Mouse (Mus musculus) kidney, embryonic 14.5 days (tissue): Measurements from ENCODE around the gene Rnf149. TPM values are rescaled to one million over a fixed set of nuclear protein-coding genes. Genes with fewer than 3 reads are reported as not detected.

ENCODE experiments used
- ATAC-seq: fragments of 200-750 bp; cut with Nextera tagmentation; 2 replicates; pipeline ENCODE4 v1.8.0; 2017; ENCODE audit warnings: moderate number of reproducible peaks, mild to moderate bottlenecking, moderate TSS enrichment, moderate library complexity; ENCODE audit not compliant: low FRiP score, low TSS enrichment
- H3K27ac ChIP-seq: fragments of 300-500 bp; sonication (generic); 2 replicates; pipeline ENCODE4 v1.5.1; 2014; ENCODE audit warnings: low read depth, mild to moderate bottlenecking, low read length, moderate library complexity, mixed read lengths
- H3K27me3 ChIP-seq: fragments of 300-500 bp; sonication (generic); 2 replicates; pipeline ENCODE4 v1.6.1; 2014; ENCODE audit warnings: mild to moderate bottlenecking, low read length; ENCODE audit not compliant: control insufficient read depth, insufficient read depth
- H3K36me3 ChIP-seq: fragments of 300-500 bp; sonication (generic); 2 replicates; pipeline ENCODE4 v1.6.1; 2014; ENCODE audit warnings: low read length, mixed read lengths; ENCODE audit not compliant: control insufficient read depth, insufficient read depth
- H3K4me1 ChIP-seq: fragments of 300-500 bp; sonication (generic); 2 replicates; pipeline ENCODE4 v1.6.1; 2014; ENCODE audit warnings: low read length, mixed read lengths; ENCODE audit not compliant: control insufficient read depth, insufficient read depth
- H3K4me2 ChIP-seq: fragments of 300-500 bp; sonication (generic); replicated peaks from 2 replicates; pipeline ENCODE4 v1.6.1; 2014; ENCODE audit warnings: low read depth, mild to moderate bottlenecking, low read length
- H3K4me3 ChIP-seq: fragments of 300-500 bp; sonication (generic); 2 replicates; pipeline ENCODE4 v1.5.1; 2014; ENCODE audit warnings: mild to moderate bottlenecking, low read length
- H3K9ac ChIP-seq: fragments of 300-500 bp; sonication (generic); 2 replicates; pipeline ENCODE4 v1.6.1; 2014; ENCODE audit warnings: low read depth, mild to moderate bottlenecking, low read length, moderate library complexity
- H3K9me3 ChIP-seq: fragments of 300-500 bp; sonication (generic); 2 replicates; pipeline ENCODE4 v1.6.1; 2016; ENCODE audit warnings: low read length; ENCODE audit not compliant: control insufficient read depth
- WGBS: fragments of 180-500 bp; shearing (Covaris S2); extraction: QIAGEN DNeasy Blood & Tissue Kit; methylation state at CpG from one replicate; pipeline ENCODE4 v1.1.7; 2014; 5-methylcytosine and 5-hydroxymethylcytosine counted together
- polyA plus RNA-seq: library from polyadenylated mRNA; unstranded; fragments of >200 nt; fragmentation: Nextera tagmentation; extraction: Ambion mirVana; gene quantifications from 2 replicates; pipeline ENCODE4 v1.2.1, GENCODE M21; 2014

The Rnf149 gene
- polyA plus RNA-seq, 1 experiment from 2014 or later, result 45.2 TPM

GRCm38 (mm10) chr1:39528319-39528718 lies 48.9 kb downstream of the Rnf149 start:
- no peak for ATAC-seq
- H3K4me1 ChIP-seq, result no peaks in the 10 kb centered on the region
- no peak overlapping the region for H3K4me2 ChIP-seq
- H3K27ac ChIP-seq, result no peak overlapping the region
- WGBS, result 61% methylated on average over 6 of the region's 6 CpGs
- H3K36me3 ChIP-seq, result no peaks in the 10 kb centered on the region
- no peaks in the 10 kb centered on the region for H3K27me3 ChIP-seq
- H3K9me3 ChIP-seq, result no peaks in the 10 kb centered on the region
- H3K9ac ChIP-seq, result no peak overlapping the region
- H3K4me3 ChIP-seq, result no peak overlapping the region

- no peak overlapping the region for H3K4me3 ChIP-seq
- 0 out of 2 replicates have a peak, but pooled peaks have one; percentile 39 for ATAC-seq
- H3K4me1 ChIP-seq, result no peaks in the 10 kb centered on the region
- no peak overlapping the region for H3K27ac ChIP-seq
- H3K9me3 ChIP-seq, result no peaks in the 10 kb centered on the region
- H3K4me2 ChIP-seq, result no peak overlapping the region
- WGBS, result 14% methylated on average over 7 of the region's 7 CpGs
- H3K36me3 ChIP-seq, result no peaks in the 10 kb centered on the region
- H3K27me3 ChIP-seq, result no peaks in the 10 kb centered on the region
- no peak overlapping the region for H3K9ac ChIP-seq
These were observed 49.8 kb downstream of the Rnf149 start for GRCm38 (mm10) chr1:39527432-39527831.

- no peaks in the 10 kb centered on the region for H3K4me1 ChIP-seq
- no peak overlapping the region for H3K4me2 ChIP-seq
- no peak overlapping the region for H3K4me3 ChIP-seq
- no peak for ATAC-seq
- H3K27me3 ChIP-seq, result no peaks in the 10 kb centered on the region
- H3K9ac ChIP-seq, result no peak overlapping the region
- H3K9me3 ChIP-seq, result no peaks in the 10 kb centered on the region
- 75% methylated on average over 9 of the region's 9 CpGs for WGBS
- H3K36me3 ChIP-seq, result no peaks in the 10 kb centered on the region
- H3K27ac ChIP-seq, result no peak overlapping the region
These were observed 50.6 kb downstream of the Rnf149 start for GRCm38 (mm10) chr1:39526371-39527167.

- ATAC-seq, result no peak
- Histone ChIP-seq H3K27ac (no peak overlapping the region), H3K4me2 (no peak overlapping the region), H3K9ac (no peak overlapping the region), H3K9me3 (no peaks in the 10 kb centered on the region), H3K4me3 (no peak overlapping the region), H3K36me3 (no peaks in the 10 kb centered on the region), H3K27me3 (no peaks in the 10 kb centered on the region), H3K4me1 (no peaks in the 10 kb centered on the region)
- WGBS, result 71% methylated on average over 7 of the region's 7 CpGs
These were observed 51.4 kb downstream of the Rnf149 start for GRCm38 (mm10) chr1:39525763-39526162.

- H3K4me1 ChIP-seq, result no peaks in the 10 kb centered on the region
- no peaks in the 10 kb centered on the region for H3K27me3 ChIP-seq
- no peak overlapping the region for H3K9ac ChIP-seq
- ATAC-seq, result no peak
- H3K4me3 ChIP-seq, result no peak overlapping the region
- H3K27ac ChIP-seq, result no peak overlapping the region
- 29% methylated on average over 5 of the region's 5 CpGs for WGBS
- H3K9me3 ChIP-seq, result no peaks in the 10 kb centered on the region
- no peak overlapping the region for H3K4me2 ChIP-seq
- no peaks in the 10 kb centered on the region for H3K36me3 ChIP-seq
These were observed 54.7 kb downstream of the Rnf149 start for GRCm38 (mm10) chr1:39522519-39522918.

GRCm38 (mm10) chr1:39521326-39521725 lies 55.9 kb downstream of the Rnf149 start:
- ATAC-seq, result no peak
- H3K9ac ChIP-seq, result no peak overlapping the region
- no peaks in the 10 kb centered on the region for H3K36me3 ChIP-seq
- H3K4me1 ChIP-seq, result no peaks in the 10 kb centered on the region
- H3K27ac ChIP-seq, result no peak overlapping the region
- no peaks in the 10 kb centered on the region for H3K27me3 ChIP-seq
- no peaks in the 10 kb centered on the region for H3K9me3 ChIP-seq
- H3K4me2 ChIP-seq, result no peak overlapping the region
- WGBS, result 88% methylated on average over 7 of the region's 7 CpGs
- H3K4me3 ChIP-seq, result no peak overlapping the region

- Histone ChIP-seq H3K4me3 (no peak overlapping the region), H3K4me1 (no peaks in the 10 kb centered on the region), H3K27ac (no peak overlapping the region), H3K9me3 (no peaks in the 10 kb centered on the region), H3K9ac (no peak overlapping the region), H3K4me2 (no peak overlapping the region), H3K36me3 (no peaks in the 10 kb centered on the region), H3K27me3 (no peaks in the 10 kb centered on the region)
- WGBS, result 85% methylated on average over 10 of the region's 10 CpGs
- no peak for ATAC-seq
These were observed 61.8 kb downstream of the Rnf149 start for GRCm38 (mm10) chr1:39515303-39515991.

GRCm38 (mm10) chr1:39512183-39512582 lies 65.0 kb downstream of the Rnf149 start:
- Histone ChIP-seq H3K4me2 (no peak overlapping the region), H3K4me3 (no peak overlapping the region), H3K4me1 (no peaks in the 10 kb centered on the region), H3K27ac (no peak overlapping the region), H3K27me3 (no peaks in the 10 kb centered on the region), H3K9ac (no peak overlapping the region), H3K9me3 (no peaks in the 10 kb centered on the region), H3K36me3 (no peaks in the 10 kb centered on the region)
- WGBS, result 89% methylated on average over 1 of the region's 1 CpGs
- ATAC-seq, result no peak

- Histone ChIP-seq H3K4me1 (no peaks in the 10 kb centered on the region), H3K9me3 (no peaks in the 10 kb centered on the region), H3K36me3 (no peaks in the 10 kb centered on the region)
These were observed 65.4 kb downstream of the Rnf149 start for GRCm38 (mm10) chr1:39511775-39512174.

More at GRCm38 (mm10) chr1:39511775-39512174, 65.4 kb downstream of the Rnf149 start:
- 55% methylated on average over 8 of the region's 8 CpGs for WGBS
- no peak overlapping the region for H3K4me3 ChIP-seq
- ATAC-seq, result peak; percentile 39; the same call in 1 of the 2 replicates
- no peaks in the 10 kb centered on the region for H3K27me3 ChIP-seq
- H3K4me2 ChIP-seq, result no peak overlapping the region
- H3K9ac ChIP-seq, result no peak overlapping the region
- no peak overlapping the region for H3K27ac ChIP-seq
